ENCODE assay signal across 7 mouse cellular contexts in genomic region chr2:115860141-115860480, GRCm38 (mm10).
DNase-seq lines count a peak whose midpoint lies in the region; ATAC-seq and TF ChIP-seq lines count a peak whose summit lies in the region.

No protein-coding gene starts in this region.

- no peak for ATAC-seq in intestine, postnatal 0 days

- H3K27ac ChIP-seq in intestine, postnatal 0 days (ENCODE audit: low read depth, low read length) = no peak overlapping the region

- no peak overlapping the region for H3K9ac ChIP-seq in intestine, postnatal 0 days (ENCODE audit: low read depth, low read length)

- H3K9me3 ChIP-seq in intestine, postnatal 0 days (ENCODE audit: control insufficient read depth) = no peaks in the 10 kb centered on the region

- WGBS in intestine, postnatal 0 days = 5% methylated on average over 15 of the region's 15 CpGs

- no peaks in the 10 kb centered on the region for H3K4me1 ChIP-seq in intestine, postnatal 0 days (replicated peaks; ENCODE audit: control insufficient read depth, insufficient read depth, low read length)

- H3K36me3 ChIP-seq in intestine, postnatal 0 days (ENCODE audit: control insufficient read depth, insufficient read depth) = no peaks in the 10 kb centered on the region

- H3K27me3 ChIP-seq in intestine, postnatal 0 days (replicated peaks; ENCODE audit: control insufficient read depth, insufficient read depth, low read length) = peaks cover 64% of the 10 kb centered on the region

- H3K4me3 ChIP-seq in intestine, postnatal 0 days (ENCODE audit: low read depth, low read length) = peak overlapping the region; percentile 30

- no peak for TF ChIP-seq CTCF in intestine, postnatal 0 days (IDR thresholded peaks at IDR 0.05; ENCODE audit: low read depth)

- peak overlapping the region; percentile 55 for H3K4me2 ChIP-seq in intestine, postnatal 0 days (replicated peaks; ENCODE audit: low read depth)

- peak; percentile 64 for DNase-seq in adrenal gland, adult 8-10 months
- DNase-seq in embryo, embryonic 11 days = peak; percentile 84
- DNase-seq in lung, postnatal 10 days = peak; percentile 36
- DNase-seq in B cell, adult 2 months = no peak
- DNase-seq in layer of hippocampus, postnatal 14 days (ENCODE audit: low spot score in 2 of 2) = no peak
- no peak for DNase-seq in thymus, adult 18-20 months

Comparison
In these comparisons a context has a peak if more than half of its experiments do, and no peak if none do; other contexts are left out.
1. DNase-seq: peak in adrenal gland, adult 8-10 months (single experiment), embryo, embryonic 11 days (single experiment) and lung, postnatal 10 days (single experiment); none in B cell, adult 2 months (0 of 2), layer of hippocampus, postnatal 14 days (0 of 2) and thymus, adult 18-20 months (0 of 2).